Mouse (Mus musculus): ENCODE data around the gene Immt.
"Not testable (repeated sequence)": the region's sequence is repeated elsewhere in the genome, so short reads cannot be mapped to it uniquely, and the experiment has no call there.

The Immt gene

DNA sequence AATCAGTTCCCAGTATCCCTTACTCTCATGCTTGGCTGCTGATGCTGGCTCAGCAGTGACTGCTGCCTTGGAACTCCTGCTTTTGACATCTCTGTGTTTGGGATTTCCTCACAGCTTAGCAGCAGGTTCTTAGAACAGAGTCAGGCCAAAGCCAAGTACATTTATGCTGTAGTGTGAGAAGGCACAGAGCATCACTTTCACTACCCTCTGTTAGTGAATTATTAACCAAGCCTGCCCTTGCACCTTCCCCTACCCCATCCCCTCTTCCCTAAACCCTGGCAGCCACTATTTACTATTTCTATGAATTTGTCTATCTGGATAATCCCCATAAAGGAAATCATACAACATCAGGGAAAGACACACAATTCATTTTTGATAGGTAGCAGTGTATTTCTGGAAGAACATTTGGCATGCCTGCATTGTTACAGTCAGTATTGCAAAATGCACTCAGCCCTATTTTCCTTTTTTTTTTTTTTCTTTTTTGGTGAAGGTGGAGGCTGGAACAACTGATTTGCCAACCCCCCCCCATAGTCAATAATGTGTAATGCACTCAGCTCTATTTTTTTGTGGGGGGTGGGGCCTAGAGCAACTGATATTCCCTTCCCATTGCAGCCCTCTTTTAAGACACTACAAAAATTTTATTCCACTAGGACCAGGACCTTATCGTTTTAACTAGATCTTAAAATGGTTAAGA, 9.6 kb downstream of the Immt start:
- no peak for DNase-seq (ENCODE audit: low read depth, low spot score)

DNA sequence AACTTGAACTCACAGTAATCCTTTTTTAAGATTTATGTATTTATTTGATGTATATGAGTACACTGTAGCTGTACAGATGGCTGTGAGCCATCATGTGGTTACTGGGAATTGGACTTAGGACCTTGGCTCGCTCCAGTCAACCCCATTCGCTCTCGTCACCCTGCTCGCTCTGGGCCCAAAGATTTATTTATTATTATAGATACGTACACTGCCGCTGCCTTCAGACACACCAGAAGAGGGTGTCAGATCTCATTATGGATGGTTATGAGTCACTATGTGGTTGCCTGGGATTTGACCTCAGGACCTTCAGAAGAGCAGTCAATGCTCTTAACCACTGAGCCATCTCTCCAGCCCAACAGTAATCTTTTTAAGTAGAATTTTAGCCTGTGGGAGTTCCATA, 15.8 kb downstream of the Immt start:
- not testable (repeated sequence) for DNase-seq (ENCODE audit: low read depth, low spot score)

DNA sequence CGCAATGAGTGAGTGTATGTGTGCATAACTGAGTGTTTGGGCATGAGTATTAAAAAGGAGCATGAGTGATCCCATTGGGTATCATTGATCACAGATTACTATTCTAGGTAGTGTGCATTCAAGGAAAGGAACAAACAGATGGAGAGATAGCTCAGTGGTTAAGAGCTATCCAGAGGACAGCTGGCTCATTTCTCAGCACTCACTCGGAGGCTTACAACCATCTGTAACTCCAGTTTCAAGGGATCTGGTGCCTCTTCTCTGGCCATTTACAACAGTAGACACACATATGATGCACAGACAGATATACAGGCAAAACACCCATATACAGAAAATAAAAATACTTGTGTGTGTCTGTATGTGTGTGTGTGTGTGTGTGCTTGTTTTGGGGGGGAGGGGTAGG, 36.6 kb downstream of the Immt start:
- DNase-seq (ENCODE audit: low read depth, low spot score) = no peak

DNA sequence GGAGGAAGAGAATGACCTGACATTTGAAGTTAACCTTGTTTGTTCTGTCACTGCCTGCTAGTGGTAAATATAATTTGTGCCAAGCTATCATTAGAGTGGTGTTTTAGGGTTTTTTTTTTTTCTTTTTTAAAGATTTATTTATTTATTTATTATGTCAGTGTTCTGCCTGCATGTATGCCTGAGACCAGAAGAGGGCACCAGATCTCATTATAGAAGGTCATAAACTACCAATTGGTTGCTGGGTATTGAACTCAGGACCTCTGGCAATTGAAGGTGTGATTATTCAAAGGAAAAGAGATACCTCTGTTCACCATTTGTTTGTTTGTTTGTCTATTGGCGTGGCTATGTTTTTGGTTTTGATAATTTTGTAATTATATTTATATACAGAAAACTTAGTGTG, 37.7 kb downstream of the Immt start:
- no peak for DNase-seq (ENCODE audit: low read depth, low spot score)

- DNase-seq (ENCODE audit: low read depth, low spot score) = no peak
These were observed 40.3 kb downstream of the Immt start for GRCm38 (mm10) chr6:71871396-71871795.

DNA sequence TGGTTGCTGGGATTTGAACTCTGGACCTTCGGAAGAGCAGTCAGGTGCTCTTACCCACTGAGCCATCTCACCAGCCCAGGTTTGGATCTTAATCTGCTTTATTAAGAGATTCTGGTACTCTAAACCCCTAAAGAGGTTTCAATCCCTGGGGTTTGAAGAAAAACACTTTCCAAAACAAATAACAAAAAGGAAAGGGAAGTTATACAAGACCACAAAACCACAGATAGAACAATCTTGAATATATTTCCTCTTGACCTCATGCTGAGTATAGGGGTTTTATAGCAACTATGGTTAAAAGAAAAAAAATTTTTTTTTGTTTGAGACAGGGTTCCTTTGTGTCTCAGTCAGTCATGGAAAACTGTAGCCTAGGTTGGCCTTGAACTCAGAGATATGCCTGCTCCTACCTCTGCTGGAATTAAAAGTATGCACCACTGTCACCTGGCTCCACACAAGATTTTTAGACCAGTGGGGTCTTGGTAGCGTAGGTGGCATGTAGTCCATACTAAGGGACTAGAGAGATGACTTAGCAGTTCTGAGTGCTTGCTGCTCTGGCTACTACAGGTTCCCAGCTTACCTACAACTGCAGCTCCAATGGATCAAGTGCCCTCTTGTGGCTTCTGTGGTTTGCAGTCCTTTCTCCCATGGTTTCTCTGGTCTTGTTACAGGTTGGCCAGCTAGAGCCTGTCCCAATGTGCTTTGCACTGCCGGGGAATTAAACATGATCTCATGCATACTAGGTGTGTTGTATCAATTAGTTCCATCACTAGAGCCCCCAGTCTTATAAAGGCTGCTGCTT, 47.0 kb downstream of the Immt start:
- DNase-seq (ENCODE audit: low read depth, low spot score) = no peak

DNA sequence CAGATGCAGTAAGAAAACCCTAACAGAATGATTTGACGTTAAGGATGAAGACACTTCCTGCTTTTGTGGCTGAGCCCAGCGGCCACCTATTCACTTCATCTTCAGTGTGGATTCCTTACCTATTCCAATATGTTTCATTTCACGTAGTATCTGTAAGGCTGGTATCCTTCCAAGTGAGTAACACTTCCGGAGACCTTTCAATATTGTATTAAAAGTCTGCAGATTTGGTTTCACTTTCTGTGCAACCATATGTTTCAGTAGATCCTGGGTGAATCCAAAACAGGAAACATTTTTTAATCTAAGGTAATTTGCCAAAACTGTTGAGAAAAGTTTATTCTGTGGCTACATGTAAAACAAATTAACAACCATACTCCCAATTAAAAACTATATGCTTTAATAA, 62.1 kb downstream of the Immt start:
- no peak for DNase-seq (ENCODE audit: low read depth, low spot score)

- no peak for DNase-seq (ENCODE audit: low read depth, low spot score)
These were observed 76.6 kb downstream of the Immt start for GRCm38 (mm10) chr6:71907702-71908235.

DNA sequence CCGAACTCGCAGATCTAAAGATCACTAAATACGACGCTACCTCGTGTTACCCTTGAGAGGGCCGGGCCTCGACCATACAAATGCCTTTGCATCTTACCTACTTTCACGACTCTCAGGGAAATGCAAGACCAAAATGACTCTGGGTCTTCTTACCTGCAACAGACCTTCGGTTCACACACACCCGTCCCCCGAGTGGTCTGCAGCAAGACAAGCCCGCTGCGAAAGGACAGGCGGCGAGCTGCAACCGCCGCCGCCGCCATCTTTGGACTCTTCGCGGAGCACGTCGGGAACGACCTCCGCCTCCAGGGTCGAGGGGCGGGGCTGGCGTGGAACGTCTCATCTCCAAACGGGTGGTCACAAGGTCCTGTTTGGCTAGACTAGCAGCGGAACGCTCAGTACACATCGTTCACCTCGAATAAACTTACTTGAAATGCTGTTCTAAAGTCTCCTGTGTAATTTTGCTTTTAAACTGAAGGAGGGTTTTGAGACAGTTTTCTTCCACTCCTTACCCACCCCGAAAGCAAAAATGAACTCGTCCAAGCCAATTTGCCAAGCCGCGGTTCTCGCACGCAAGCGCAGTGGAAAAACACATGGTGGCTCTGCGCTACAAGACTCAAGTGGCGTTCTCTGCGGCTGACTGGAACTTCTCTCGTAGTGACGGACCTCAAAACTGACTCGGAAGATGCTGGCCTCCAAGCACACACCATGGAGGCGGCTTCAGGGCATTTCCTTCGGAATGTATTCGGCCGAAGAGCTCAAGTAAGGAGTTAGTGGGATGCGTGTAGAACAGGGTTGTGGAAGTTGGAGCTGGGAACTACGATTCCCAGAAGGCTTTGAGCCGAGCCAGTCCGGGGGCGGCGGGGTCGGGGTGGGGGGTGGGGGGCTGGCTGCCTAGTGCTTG, 77.6 kb downstream of the Immt start, which contains the start of the genes Ptcd3 and Polr1a:
TSS of gene Ptcd3 (minus strand) at position 270 of the 901 bp plus-strand sequence.
TSS of gene Polr1a (plus strand) at position 573 of the 901 bp plus-strand sequence.
- peak; percentile 89 for DNase-seq (ENCODE audit: low read depth, low spot score)

- DNase-seq (ENCODE audit: low read depth, low spot score) = no peak
These were observed 78.3 kb downstream of the Immt start for GRCm38 (mm10) chr6:71909384-71909783.

DNA sequence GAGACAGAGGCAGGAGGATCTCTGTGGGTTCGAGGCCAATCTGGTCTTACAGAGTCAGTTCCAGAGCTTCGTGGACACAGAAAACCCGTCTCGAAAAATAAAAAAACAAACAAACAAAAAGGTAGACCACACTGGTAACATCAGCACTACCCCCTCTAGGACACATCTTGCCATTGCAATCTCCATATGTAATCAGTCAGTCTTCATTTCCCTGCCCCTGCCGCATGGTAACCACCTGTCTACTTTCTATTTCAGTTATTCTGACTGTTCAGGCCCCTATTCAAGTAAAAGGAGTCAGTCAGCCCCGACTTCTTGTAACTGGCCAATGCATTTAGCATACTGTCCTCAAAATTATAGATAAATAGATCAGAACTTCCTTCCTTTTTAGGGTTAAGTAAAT, 78.7 kb downstream of the Immt start:
- no peak for DNase-seq (ENCODE audit: low read depth, low spot score)

DNA sequence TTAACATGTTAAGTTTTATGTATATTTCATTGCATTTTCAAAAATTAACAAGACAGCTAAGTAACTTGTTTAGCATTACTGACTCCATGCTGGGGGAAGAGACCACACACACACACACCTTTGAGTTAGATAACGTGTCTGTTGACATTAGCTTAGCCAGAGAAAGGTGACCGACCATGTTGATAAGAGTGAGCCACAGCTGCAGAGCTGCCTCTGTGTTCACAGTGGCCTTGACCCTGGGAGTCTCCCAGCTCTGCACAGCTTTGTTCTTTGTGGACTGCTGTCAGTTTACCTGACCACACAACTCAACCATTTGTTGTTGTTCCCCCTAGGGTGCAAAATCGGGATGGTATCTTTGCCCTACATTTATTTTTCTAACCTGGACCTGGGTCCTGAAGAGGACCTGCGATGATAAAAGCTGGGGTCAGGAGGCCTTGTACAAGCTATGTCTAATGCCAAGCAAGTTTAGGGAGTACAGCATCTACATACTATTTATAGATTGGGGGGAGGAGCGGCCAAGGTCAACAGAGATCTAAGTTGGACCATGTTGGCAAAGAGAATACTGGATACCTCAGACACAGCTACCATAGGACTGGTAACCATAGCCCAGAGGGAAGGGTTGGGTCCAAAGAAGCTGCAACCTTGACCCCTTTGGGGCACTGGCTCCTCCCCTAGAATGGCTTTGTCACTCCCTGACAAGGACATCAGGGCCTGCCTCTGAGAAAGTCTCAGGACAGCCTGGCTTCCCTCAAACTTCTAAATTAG, 80.7 kb downstream of the Immt start:
- DNase-seq (ENCODE audit: low read depth, low spot score) = no peak

DNA sequence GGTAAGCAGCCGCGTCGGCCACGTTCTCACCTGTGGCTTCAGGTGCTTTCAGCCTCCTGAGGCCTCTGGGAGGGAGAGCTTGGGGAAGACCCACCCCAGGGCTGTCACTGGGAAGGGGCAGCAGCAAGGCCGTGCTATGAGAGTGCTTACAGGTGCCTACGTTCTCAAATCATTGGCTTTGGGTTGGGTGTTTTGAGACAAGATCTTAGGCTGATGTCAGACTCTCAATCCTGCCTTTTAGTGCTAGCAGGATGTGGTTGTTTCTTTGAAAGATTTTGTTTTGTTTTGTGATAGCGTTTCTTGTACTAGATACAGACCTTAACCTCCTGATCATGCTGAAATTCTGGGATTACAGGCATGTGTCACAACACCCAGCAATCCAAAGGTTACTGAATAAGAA, 89.6 kb downstream of the Immt start:
- no peak for DNase-seq (ENCODE audit: low read depth, low spot score)

- not testable (repeated sequence) for DNase-seq (ENCODE audit: low read depth, low spot score)
These were observed 94.1 kb downstream of the Immt start for GRCm38 (mm10) chr6:71925233-71925632.
